Mouse (Mus musculus): ENCODE measurements around the gene Casp9.

Gene Casp9

GRCm38 (mm10) chr4:141781201-141781985 lies 12.0 kb upstream of the Casp9 start:
- WGBS, result 66% methylated on average over 8 of the region's 8 CpGs

GRCm38 (mm10) chr4:141784835-141785234 lies 8.6 kb upstream of the Casp9 start:
- WGBS, result 47% methylated on average over 5 of the region's 5 CpGs

- WGBS, result 94% methylated on average over 13 of the region's 13 CpGs
Observed at GRCm38 (mm10) chr4:141786141-141786540, 7.3 kb upstream of the Casp9 start.

- WGBS, result 30% methylated on average over 6 of the region's 6 CpGs
Observed at GRCm38 (mm10) chr4:141787046-141787445, 6.4 kb upstream of the Casp9 start.

- WGBS, result 77% methylated on average over 7 of the region's 7 CpGs
Observed at GRCm38 (mm10) chr4:141787462-141787861, 6.0 kb upstream of the Casp9 start.

GRCm38 (mm10) chr4:141789564-141790218 lies 3.7 kb upstream of the Casp9 start:
- WGBS, result 37% methylated on average over 3 of the region's 3 CpGs

- under 1% methylated on average over 42 of the region's 42 CpGs for WGBS
Observed at GRCm38 (mm10) chr4:141790524-141790990, 2.9 kb upstream of the Casp9 start, which contains the start of gene Dnajc16. Gene Dnajc16, minus strand, starts transcription at chr4:141790931.

- 85% methylated on average over 7 of the region's 7 CpGs for WGBS
Observed at GRCm38 (mm10) chr4:141791486-141791885, 1.9 kb upstream of the Casp9 start.

GRCm38 (mm10) chr4:141791951-141792350 lies 1.5 kb upstream of the Casp9 start:
- 66% methylated on average over 8 of the region's 8 CpGs for WGBS

GRCm38 (mm10) chr4:141792554-141793281 lies 694 bp upstream of the Casp9 start:
- 7% methylated on average over 10 of the region's 10 CpGs for WGBS

GRCm38 (mm10) chr4:141794152-141794535 lies 732 bp downstream of the Casp9 start:
- WGBS, result under 1% methylated on average over 5 of the region's 5 CpGs

GRCm38 (mm10) chr4:141796356-141796755 lies 2.9 kb downstream of the Casp9 start:
- 85% methylated on average over 7 of the region's 7 CpGs for WGBS

GRCm38 (mm10) chr4:141796954-141797353 lies 3.5 kb downstream of the Casp9 start:
- 94% methylated on average over 4 of the region's 4 CpGs for WGBS

GRCm38 (mm10) chr4:141797545-141797944 lies 4.1 kb downstream of the Casp9 start:
- WGBS, result 93% methylated on average over 5 of the region's 5 CpGs

GRCm38 (mm10) chr4:141804105-141804504 lies 10.7 kb downstream of the Casp9 start:
- 80% methylated on average over 4 of the region's 4 CpGs for WGBS

- 92% methylated on average over 8 of the region's 8 CpGs for WGBS
Observed at GRCm38 (mm10) chr4:141805886-141806285, 12.5 kb downstream of the Casp9 start.

GRCm38 (mm10) chr4:141809850-141810464 lies 16.5 kb downstream of the Casp9 start:
- WGBS, result 67% methylated on average over 8 of the region's 8 CpGs

GRCm38 (mm10) chr4:141810975-141811374 lies 17.6 kb downstream of the Casp9 start:
- 97% methylated on average over 2 of the region's 2 CpGs for WGBS

- 97% methylated on average over 7 of the region's 7 CpGs for WGBS
Observed at GRCm38 (mm10) chr4:141811375-141811774, 18.0 kb downstream of the Casp9 start.

GRCm38 (mm10) chr4:141816267-141816666 lies 22.9 kb downstream of the Casp9 start:
- WGBS, result 89% methylated on average over 7 of the region's 7 CpGs

GRCm38 (mm10) chr4:141816776-141817655 lies 23.6 kb downstream of the Casp9 start:
- 45% methylated on average over 14 of the region's 14 CpGs for WGBS
